Mouse (Mus musculus): ENCODE results near the gene Pip5k1c. TPM values are rescaled to one million over a fixed set of nuclear protein-coding genes. Genes with fewer than 3 reads are reported as not detected.

Pip5k1c gene
- polyA plus RNA-seq, 1 experiment from 2014 or later: 14.7 TPM

GRCm38 (mm10) chr10:81364666-81365065 is 71.9 kb downstream of the Pip5k1c start:
- no peak for ATAC-seq (ENCODE audit: low read depth)
- no peak overlapping the region for H3K4me3 ChIP-seq (ENCODE audit: low read depth, low read length)
- H3K27me3 ChIP-seq (ENCODE audit: control insufficient read depth, insufficient read depth, low read depth, low read length): no peaks in the 10 kb centered on the region
- peaks cover 75% of the 10 kb centered on the region for H3K4me1 ChIP-seq (ENCODE audit: control insufficient read depth, low read depth, low read length)
- peaks cover 48% of the 10 kb centered on the region for H3K36me3 ChIP-seq (ENCODE audit: control insufficient read depth, insufficient read depth)
- WGBS (ENCODE audit: insufficient replicate concordance): 58% methylated on average over 28 of the region's 28 CpGs
- peak overlapping the region; percentile 15; the same call in 1 of the 2 replicates for H3K9ac ChIP-seq (ENCODE audit: low read depth, low read length)
- H3K9me3 ChIP-seq (replicated peaks; ENCODE audit: control insufficient read depth, low read length): no peaks in the 10 kb centered on the region
- peak overlapping the region; percentile 78 for H3K27ac ChIP-seq (ENCODE audit: low read length)
- H3K4me2 ChIP-seq (ENCODE audit: low read depth, low read length): no peak overlapping the region

GRCm38 (mm10) chr10:81365073-81365472 is 72.3 kb downstream of the Pip5k1c start:
- H3K4me3 ChIP-seq (ENCODE audit: low read depth, low read length): no peak overlapping the region
- H3K4me2 ChIP-seq (ENCODE audit: low read depth, low read length): no peak overlapping the region
- no peaks in the 10 kb centered on the region for H3K27me3 ChIP-seq (ENCODE audit: control insufficient read depth, insufficient read depth, low read depth, low read length)
- ATAC-seq (ENCODE audit: low read depth): no peak
- 42% methylated on average over 4 of the region's 4 CpGs for WGBS (ENCODE audit: insufficient replicate concordance)
- H3K4me1 ChIP-seq (ENCODE audit: control insufficient read depth, low read depth, low read length): peaks cover 71% of the 10 kb centered on the region
- peak overlapping the region; percentile 15; the same call in 1 of the 2 replicates for H3K9ac ChIP-seq (ENCODE audit: low read depth, low read length)
- peaks cover 52% of the 10 kb centered on the region for H3K36me3 ChIP-seq (ENCODE audit: control insufficient read depth, insufficient read depth)
- peak overlapping the region; percentile 78 for H3K27ac ChIP-seq (ENCODE audit: low read length)
- no peaks in the 10 kb centered on the region for H3K9me3 ChIP-seq (replicated peaks; ENCODE audit: control insufficient read depth, low read length)

- peak within 1 kb of the TSS; percentile 78 for H3K27ac ChIP-seq (ENCODE audit: low read length)
- H3K36me3 ChIP-seq (ENCODE audit: control insufficient read depth, insufficient read depth): peaks cover 59% of the 10 kb centered on the region
- no peaks in the 10 kb centered on the region for H3K9me3 ChIP-seq (replicated peaks; ENCODE audit: control insufficient read depth, low read length)
- WGBS (ENCODE audit: insufficient replicate concordance): 29% methylated on average over 12 of the region's 12 CpGs
- no peaks in the 10 kb centered on the region for H3K27me3 ChIP-seq (ENCODE audit: control insufficient read depth, insufficient read depth, low read depth, low read length)
- H3K4me2 ChIP-seq (ENCODE audit: low read depth, low read length): no peak within 1 kb of the TSS
- peaks cover 63% of the 10 kb centered on the region for H3K4me1 ChIP-seq (ENCODE audit: control insufficient read depth, low read depth, low read length)
- ATAC-seq (ENCODE audit: low read depth): peak; percentile 0; the same call in 1 of the 2 replicates
- no peak within 1 kb of the TSS for H3K4me3 ChIP-seq (ENCODE audit: low read depth, low read length)
- H3K9ac ChIP-seq (ENCODE audit: low read depth, low read length): peak within 1 kb of the TSS; percentile 15; the same call in 1 of the 2 replicates
These were observed 73.1 kb downstream of the Pip5k1c start, which contains the start of gene 4930404N11Rik for GRCm38 (mm10) chr10:81365672-81366476. Gene 4930404N11Rik, minus strand, starts transcription at chr10:81365816.

GRCm38 (mm10) chr10:81366477-81367206 is 73.9 kb downstream of the Pip5k1c start:
- Histone ChIP-seq H3K36me3 (ENCODE audit: control insufficient read depth, insufficient read depth) (peaks cover 62% of the 10 kb centered on the region), H3K4me1 (ENCODE audit: control insufficient read depth, low read depth, low read length) (peaks cover 56% of the 10 kb centered on the region), H3K4me3 (ENCODE audit: low read depth, low read length) (no peak overlapping the region), H3K4me2 (ENCODE audit: low read depth, low read length) (no peak overlapping the region), H3K27ac (ENCODE audit: low read length) (peak overlapping the region; percentile 78), H3K27me3 (ENCODE audit: control insufficient read depth, insufficient read depth, low read depth, low read length) (no peaks in the 10 kb centered on the region), H3K9ac (ENCODE audit: low read depth, low read length) (no peak overlapping the region), H3K9me3 (replicated peaks; ENCODE audit: control insufficient read depth, low read length) (no peaks in the 10 kb centered on the region)
- WGBS (ENCODE audit: insufficient replicate concordance): 62% methylated on average over 6 of the region's 6 CpGs
- peak; percentile 1; the same call in 1 of the 2 replicates for ATAC-seq (ENCODE audit: low read depth)

GRCm38 (mm10) chr10:81367207-81367495 is 74.4 kb downstream of the Pip5k1c start:
- 83% methylated on average over 6 of the region's 6 CpGs for WGBS (ENCODE audit: insufficient replicate concordance)
- Histone ChIP-seq H3K36me3 (ENCODE audit: control insufficient read depth, insufficient read depth) (peaks cover 67% of the 10 kb centered on the region), H3K27ac (ENCODE audit: low read length) (no peak overlapping the region)

More at GRCm38 (mm10) chr10:81367207-81367495, 74.4 kb downstream of the Pip5k1c start:
- H3K9ac ChIP-seq (ENCODE audit: low read depth, low read length): no peak overlapping the region
- no peaks in the 10 kb centered on the region for H3K27me3 ChIP-seq (ENCODE audit: control insufficient read depth, insufficient read depth, low read depth, low read length)
- ATAC-seq (ENCODE audit: low read depth): no peak
- H3K4me2 ChIP-seq (ENCODE audit: low read depth, low read length): no peak overlapping the region
- H3K4me3 ChIP-seq (ENCODE audit: low read depth, low read length): no peak overlapping the region
- H3K4me1 ChIP-seq (ENCODE audit: control insufficient read depth, low read depth, low read length): peaks cover 51% of the 10 kb centered on the region
- H3K9me3 ChIP-seq (replicated peaks; ENCODE audit: control insufficient read depth, low read length): no peaks in the 10 kb centered on the region

Small RNA genes within 50 kb of the gene (microRNA-seq; reads per million reads assigned to microRNA genes)
- 8.1 reads per million, percentile 23 among the genes with 10 or more reads in this experiment for gene Mir3057

Other genes starting within 250 kb of the Pip5k1c start
- 55.3 and 57.3 TPM in 2 replicates for gene Sgta, start 232.8 kb upstream of the Pip5k1c start, polyA plus RNA-seq (2015; fragmentation: Nextera tagmentation; extraction: Ambion mirVana)
- 15.5 and 16.6 TPM in 2 replicates for gene Thop1, start 222.9 kb upstream of the Pip5k1c start, polyA plus RNA-seq (2015; fragmentation: Nextera tagmentation; extraction: Ambion mirVana)
- 39.9 and 45.9 TPM in 2 replicates for gene Creb3l3, start 194.1 kb upstream of the Pip5k1c start, polyA plus RNA-seq (2015; fragmentation: Nextera tagmentation; extraction: Ambion mirVana)
- 93.8 and 100 TPM in 2 replicates for gene Map2k2, start 187.0 kb upstream of the Pip5k1c start, polyA plus RNA-seq (2015; fragmentation: Nextera tagmentation; extraction: Ambion mirVana)
- 30.0 and 35.0 TPM in 2 replicates for gene Zbtb7a, start 157.7 kb upstream of the Pip5k1c start, polyA plus RNA-seq (2015; fragmentation: Nextera tagmentation; extraction: Ambion mirVana)
- gene Pias4, start 125.0 kb upstream of the Pip5k1c start, polyA plus RNA-seq (2015; fragmentation: Nextera tagmentation; extraction: Ambion mirVana): 21.8 and 22.1 TPM in 2 replicates
- gene Eef2, start 116.3 kb upstream of the Pip5k1c start, polyA plus RNA-seq (2015; fragmentation: Nextera tagmentation; extraction: Ambion mirVana): 266 and 282 TPM in 2 replicates
- 11.0 and 12.2 TPM in 2 replicates for gene Dapk3, start 110.0 kb upstream of the Pip5k1c start, polyA plus RNA-seq (2015; fragmentation: Nextera tagmentation; extraction: Ambion mirVana)
- gene 4930442H23Rik, start 109.1 kb upstream of the Pip5k1c start, polyA plus RNA-seq (2015; fragmentation: Nextera tagmentation; extraction: Ambion mirVana): not detected in 2 replicates
- 0.05 TPM in 1 of 2 replicates, not detected in the other for gene Nmrk2, start 90.9 kb upstream of the Pip5k1c start, polyA plus RNA-seq (2015; fragmentation: Nextera tagmentation; extraction: Ambion mirVana)
- gene Atcay, start 62.1 kb upstream of the Pip5k1c start, polyA plus RNA-seq (2015; fragmentation: Nextera tagmentation; extraction: Ambion mirVana): 0.02 and 0.04 TPM in 2 replicates
- 0.59 and 1.1 TPM in 2 replicates for gene Zfr2, start 59.8 kb upstream of the Pip5k1c start, polyA plus RNA-seq (2015; fragmentation: Nextera tagmentation; extraction: Ambion mirVana)
- 1.6 and 1.8 TPM in 2 replicates for gene Matk, start 40.0 kb upstream of the Pip5k1c start, polyA plus RNA-seq (2015; fragmentation: Nextera tagmentation; extraction: Ambion mirVana)
- gene Mrpl54, start 26.0 kb upstream of the Pip5k1c start, polyA plus RNA-seq (2015; fragmentation: Nextera tagmentation; extraction: Ambion mirVana): 80.0 and 88.1 TPM in 2 replicates
- 24.2 and 26.3 TPM in 2 replicates for gene Apba3, start 26.0 kb upstream of the Pip5k1c start, polyA plus RNA-seq (2015; fragmentation: Nextera tagmentation; extraction: Ambion mirVana)
- gene Tjp3, start 1.4 kb upstream of the Pip5k1c start, polyA plus RNA-seq (2015; fragmentation: Nextera tagmentation; extraction: Ambion mirVana): 0.82 and 1.4 TPM in 2 replicates
- 18.4 and 18.7 TPM in 2 replicates for gene Cactin, start 28.1 kb downstream of the Pip5k1c start, polyA plus RNA-seq (2015; fragmentation: Nextera tagmentation; extraction: Ambion mirVana)
- 4.3 and 4.5 TPM in 2 replicates for gene Tbxa2r, start 35.8 kb downstream of the Pip5k1c start, polyA plus RNA-seq (2015; fragmentation: Nextera tagmentation; extraction: Ambion mirVana)
- not detected in 2 replicates for gene Gipc3, start 50.3 kb downstream of the Pip5k1c start, polyA plus RNA-seq (2015; fragmentation: Nextera tagmentation; extraction: Ambion mirVana)
- 19.8 and 22.5 TPM in 2 replicates for gene Hmg20b, start 57.5 kb downstream of the Pip5k1c start, polyA plus RNA-seq (2015; fragmentation: Nextera tagmentation; extraction: Ambion mirVana)
- 9.2 and 11.9 TPM in 2 replicates for gene Mfsd12, start 64.5 kb downstream of the Pip5k1c start, polyA plus RNA-seq (2015; fragmentation: Nextera tagmentation; extraction: Ambion mirVana)
- 1.9 and 2.5 TPM in 2 replicates for gene 4930404N11Rik, start 72.9 kb downstream of the Pip5k1c start, polyA plus RNA-seq (2015; fragmentation: Nextera tagmentation; extraction: Ambion mirVana)
- gene Fzr1, start 85.6 kb downstream of the Pip5k1c start, polyA plus RNA-seq (2015; fragmentation: Nextera tagmentation; extraction: Ambion mirVana): 128 and 138 TPM in 2 replicates
- gene Dohh, start 91.5 kb downstream of the Pip5k1c start, polyA plus RNA-seq (2015; fragmentation: Nextera tagmentation; extraction: Ambion mirVana): 46.3 and 48.3 TPM in 2 replicates
- 0.54 and 0.55 TPM in 2 replicates for gene Gm48551, start 91.5 kb downstream of the Pip5k1c start, polyA plus RNA-seq (2015; fragmentation: Nextera tagmentation; extraction: Ambion mirVana)
- 0.44 and 0.48 TPM in 2 replicates for gene Gm48552, start 96.0 kb downstream of the Pip5k1c start, polyA plus RNA-seq (2015; fragmentation: Nextera tagmentation; extraction: Ambion mirVana)
- 1.7 and 4.1 TPM in 2 replicates for gene Smim24, start 100.1 kb downstream of the Pip5k1c start, polyA plus RNA-seq (2015; fragmentation: Nextera tagmentation; extraction: Ambion mirVana)
- 10.2 and 12.0 TPM in 2 replicates for gene Nfic, start 162.7 kb downstream of the Pip5k1c start, polyA plus RNA-seq (2015; fragmentation: Nextera tagmentation; extraction: Ambion mirVana)
- 0.05 TPM in 1 of 2 replicates, not detected in the other for gene Celf5, start 189.7 kb downstream of the Pip5k1c start, polyA plus RNA-seq (2015; fragmentation: Nextera tagmentation; extraction: Ambion mirVana)
- gene Ncln, start 203.4 kb downstream of the Pip5k1c start, polyA plus RNA-seq (2015; fragmentation: Nextera tagmentation; extraction: Ambion mirVana): 39.3 and 47.1 TPM in 2 replicates
- 4.8 and 5.3 TPM in 2 replicates for gene S1pr4, start 207.2 kb downstream of the Pip5k1c start, polyA plus RNA-seq (2015; fragmentation: Nextera tagmentation; extraction: Ambion mirVana)
- 4.3 and 4.4 TPM in 2 replicates for gene Gna15, start 231.3 kb downstream of the Pip5k1c start, polyA plus RNA-seq (2015; fragmentation: Nextera tagmentation; extraction: Ambion mirVana)

Data from liver, embryonic 16.5 days (tissue).